Mouse (Mus musculus) neural tube, embryonic 14.5 days (tissue): ENCODE measurements around the gene Ppp4r1. TPM values are rescaled to one million over a fixed set of nuclear protein-coding genes. Genes with fewer than 3 reads are reported as not detected.

Experiments used
- ATAC-seq: fragments of 200-750 bp; cut with Nextera tagmentation; 2 replicates; pipeline ENCODE4 v1.8.0; 2017; ENCODE audit warnings: low read depth, mild to moderate bottlenecking, moderate TSS enrichment, moderate library complexity
- H3K27ac ChIP-seq: fragments of 300-500 bp; sonication (generic); 2 replicates; pipeline ENCODE4 v1.5.1; 2014; ENCODE audit warnings: low read depth, mild to moderate bottlenecking, control low read depth, low read length, moderate library complexity, mixed read lengths
- H3K27me3 ChIP-seq: fragments of 300-500 bp; sonication (generic); 2 replicates; pipeline ENCODE4 v1.6.1; 2014; ENCODE audit warnings: low read length; ENCODE audit not compliant: control insufficient read depth, insufficient read depth
- H3K36me3 ChIP-seq: fragments of 300-500 bp; sonication (generic); 2 replicates; pipeline ENCODE4 v1.6.1; 2014; ENCODE audit warnings: low read length, mixed read lengths; ENCODE audit not compliant: control insufficient read depth, insufficient read depth
- H3K4me1 ChIP-seq: fragments of 300-500 bp; sonication (generic); 2 replicates; pipeline ENCODE4 v1.6.1; 2014; ENCODE audit warnings: low read length; ENCODE audit not compliant: control insufficient read depth, insufficient read depth
- H3K4me2 ChIP-seq: fragments of 300-500 bp; sonication (generic); 2 replicates; pipeline ENCODE4 v1.6.1; 2014; ENCODE audit warnings: mild to moderate bottlenecking, low read depth, low read length, control low read depth
- H3K4me3 ChIP-seq: fragments of 300-500 bp; sonication (generic); 2 replicates; pipeline ENCODE4 v1.5.1; 2014; ENCODE audit warnings: low read depth, low read length, control low read depth, mixed read lengths
- H3K9ac ChIP-seq: fragments of 300-500 bp; sonication (generic); replicated peaks from 2 replicates; pipeline ENCODE4 v1.6.1; 2014; ENCODE audit warnings: low read depth, mild to moderate bottlenecking, control low read depth, low read length, mixed read lengths
- H3K9me3 ChIP-seq: fragments of 300-500 bp; sonication (generic); 2 replicates; pipeline ENCODE4 v1.6.1; 2016; ENCODE audit warnings: low read length; ENCODE audit not compliant: control insufficient read depth
- WGBS: fragments of 180-500 bp; shearing (Covaris S2); extraction: QIAGEN DNeasy Blood & Tissue Kit; methylation state at CpG from one replicate; pipeline ENCODE4 v1.1.7; 2014; 5-methylcytosine and 5-hydroxymethylcytosine counted together
- polyA plus RNA-seq: library from polyadenylated mRNA; unstranded; fragments of >200 nt; fragmentation: Nextera tagmentation; extraction: Ambion mirVana; gene quantifications from 2 replicates; pipeline ENCODE4 v1.2.1, GENCODE M21; 2014

Ppp4r1 gene
- polyA plus RNA-seq, 1 experiment from 2014 or later: 44.4 TPM

GRCm38 (mm10) chr17:65830216-65830863 is 48.0 kb downstream of the Ppp4r1 start:
- Histone ChIP-seq H3K4me2 (no peak overlapping the region), H3K27me3 (no peaks in the 10 kb centered on the region), H3K9ac (no peak overlapping the region), H3K4me1 (0 out of 2 replicates have a peak, but pooled peaks cover 6% of the 10 kb centered on the region), H3K4me3 (no peak overlapping the region), H3K27ac (no peak overlapping the region), H3K9me3 (no peaks in the 10 kb centered on the region), H3K36me3 (peaks cover 38% of the 10 kb centered on the region)
- 93% methylated on average over 13 of the region's 13 CpGs for WGBS
- no peak for ATAC-seq

- no peaks in the 10 kb centered on the region for H3K27me3 ChIP-seq
- no peak for ATAC-seq
- H3K27ac ChIP-seq: no peak overlapping the region
- 96% methylated on average over 3 of the region's 3 CpGs for WGBS
- peaks cover 67% of the 10 kb centered on the region for H3K36me3 ChIP-seq
- no peaks in the 10 kb centered on the region for H3K9me3 ChIP-seq
- no peak overlapping the region for H3K4me2 ChIP-seq
- H3K4me1 ChIP-seq: no peaks in the 10 kb centered on the region
- H3K9ac ChIP-seq: no peak overlapping the region
- no peak overlapping the region for H3K4me3 ChIP-seq
These were observed 51.5 kb downstream of the Ppp4r1 start for GRCm38 (mm10) chr17:65833891-65834290.

- Histone ChIP-seq H3K4me3 (no peak overlapping the region), H3K9ac (no peak overlapping the region), H3K36me3 (peaks cover 70% of the 10 kb centered on the region), H3K4me2 (no peak overlapping the region), H3K27me3 (no peaks in the 10 kb centered on the region), H3K4me1 (no peaks in the 10 kb centered on the region), H3K9me3 (no peaks in the 10 kb centered on the region), H3K27ac (no peak overlapping the region)
- ATAC-seq: no peak
- 95% methylated on average over 3 of the region's 3 CpGs for WGBS
These were observed 54.4 kb downstream of the Ppp4r1 start for GRCm38 (mm10) chr17:65836746-65837145.

GRCm38 (mm10) chr17:65839541-65840256 is 57.3 kb downstream of the Ppp4r1 start:
- 94% methylated on average over 7 of the region's 7 CpGs for WGBS
- H3K36me3 ChIP-seq: peaks cover 69% of the 10 kb centered on the region

GRCm38 (mm10) chr17:65842669-65843381 is 60.5 kb downstream of the Ppp4r1 start:
- no peak overlapping the region for H3K4me3 ChIP-seq
- H3K9ac ChIP-seq: no peak overlapping the region
- 88% methylated on average over 10 of the region's 10 CpGs for WGBS
- H3K4me1 ChIP-seq: no peaks in the 10 kb centered on the region
- H3K9me3 ChIP-seq: no peaks in the 10 kb centered on the region
- H3K36me3 ChIP-seq: peaks cover 45% of the 10 kb centered on the region
- no peak overlapping the region for H3K4me2 ChIP-seq
- H3K27me3 ChIP-seq: no peaks in the 10 kb centered on the region
- ATAC-seq: no peak
- H3K27ac ChIP-seq: no peak overlapping the region

More at GRCm38 (mm10) chr17:65839541-65840256, 57.3 kb downstream of the Ppp4r1 start:
- H3K27me3 ChIP-seq: no peaks in the 10 kb centered on the region
- no peak overlapping the region for H3K9ac ChIP-seq
- H3K9me3 ChIP-seq: no peaks in the 10 kb centered on the region
- ATAC-seq: no peak
- no peak overlapping the region for H3K4me3 ChIP-seq
- H3K27ac ChIP-seq: no peak overlapping the region
- H3K4me2 ChIP-seq: no peak overlapping the region
- H3K4me1 ChIP-seq: no peaks in the 10 kb centered on the region

- ATAC-seq: no peak
- WGBS: 90% methylated on average over 6 of the region's 6 CpGs
- no peak overlapping the region for H3K4me3 ChIP-seq
- peaks cover 33% of the 10 kb centered on the region for H3K36me3 ChIP-seq
- H3K4me1 ChIP-seq: no peaks in the 10 kb centered on the region
- H3K4me2 ChIP-seq: no peak overlapping the region
- H3K27ac ChIP-seq: no peak overlapping the region
- H3K9me3 ChIP-seq: no peaks in the 10 kb centered on the region
- H3K27me3 ChIP-seq: no peaks in the 10 kb centered on the region
- no peak overlapping the region for H3K9ac ChIP-seq
These were observed 63.0 kb downstream of the Ppp4r1 start for GRCm38 (mm10) chr17:65845423-65845822.

GRCm38 (mm10) chr17:65847694-65848449 is 65.5 kb downstream of the Ppp4r1 start:
- H3K9me3 ChIP-seq: no peaks in the 10 kb centered on the region
- no peak overlapping the region; the same call in 1 of the 2 replicates for H3K27ac ChIP-seq
- ATAC-seq: peak; percentile 60; the same call in 1 of the 2 replicates
- WGBS: 60% methylated on average over 11 of the region's 11 CpGs
- no peak overlapping the region for H3K9ac ChIP-seq
- no peaks in the 10 kb centered on the region for H3K4me1 ChIP-seq
- no peak overlapping the region for H3K4me2 ChIP-seq
- peaks cover 33% of the 10 kb centered on the region; the same call in 1 of the 2 replicates for H3K36me3 ChIP-seq
- no peak overlapping the region for H3K4me3 ChIP-seq
- no peaks in the 10 kb centered on the region for H3K27me3 ChIP-seq

GRCm38 (mm10) chr17:65850487-65850886 is 68.1 kb downstream of the Ppp4r1 start:
- ATAC-seq: no peak

More at GRCm38 (mm10) chr17:65850487-65850886, 68.1 kb downstream of the Ppp4r1 start:
- no peak overlapping the region for H3K4me2 ChIP-seq
- H3K9me3 ChIP-seq: no peaks in the 10 kb centered on the region
- no peak overlapping the region for H3K9ac ChIP-seq
- no peak overlapping the region for H3K27ac ChIP-seq
- peaks cover 32% of the 10 kb centered on the region for H3K36me3 ChIP-seq
- no peak overlapping the region for H3K4me3 ChIP-seq
- no peaks in the 10 kb centered on the region for H3K27me3 ChIP-seq
- WGBS: 96% methylated on average over 17 of the region's 17 CpGs
- H3K4me1 ChIP-seq: no peaks in the 10 kb centered on the region
